Mouse (Mus musculus) heart, adult 2 months (tissue): ENCODE measurements at regions not wholly inside any gene's neighbourhood (a gene's known extent, or its start where the extent isn't known, plus 50 kb on each side); places are given as distances from the start of the nearest gene placed in this dataset.

Source experiments
- CTCF ChIP-seq: fragments of 200-600 bp; IDR thresholded peaks from 2 replicates; pipeline ENCODE4 v1.8.1; 2022; ENCODE audit warnings: antibody characterized with exemption, mild to moderate bottlenecking, moderate library complexity
- EP300 ChIP-seq: fragments of 200-500 bp; IDR thresholded peaks from 2 replicates; pipeline ENCODE4 v1.6.1; 2011; ENCODE audit warnings: low read depth, low read length, control low read depth; ENCODE audit not compliant: insufficient read depth

GRCm38 (mm10) chr7:145132506-145132905 is 75.4 kb downstream of the 1810010D01Rik start:
- no peak for TF ChIP-seq CTCF
- no peak for TF ChIP-seq EP300
